Mouse (Mus musculus) thymus, adult 2 months (tissue): Measurements from ENCODE around the gene Otulinl. TPM values are rescaled to one million over a fixed set of nuclear protein-coding genes. Genes with fewer than 3 reads are reported as not detected.
A peak's percentile ranks its signal among the peaks of the same experiment; 100 is the strongest.

ENCODE experiments used
- DNase-seq: peaks from one replicate; pipeline ENCODE4 v3.0.0; 2021
- H3K27ac ChIP-seq: fragments of 200-500 bp; 2 replicates; pipeline ENCODE4 v1.5.1; 2012; ENCODE audit warnings: low read length, control low read depth; ENCODE audit not compliant: control insufficient read depth, insufficient read depth
- H3K27me3 ChIP-seq: fragments of 200-500 bp; 2 replicates; pipeline ENCODE4 v1.6.1; 2012; ENCODE audit warnings: mild to moderate bottlenecking, low read length, moderate library complexity, mixed read lengths; ENCODE audit not compliant: control insufficient read depth, insufficient read depth
- H3K36me3 ChIP-seq: fragments of 200-500 bp; 2 replicates; pipeline ENCODE4 v1.6.1; 2012; ENCODE audit warnings: mild to moderate bottlenecking, low read length, moderate library complexity; ENCODE audit not compliant: control insufficient read depth, insufficient read depth
- H3K4me1 ChIP-seq: fragments of 200-500 bp; replicated peaks from 2 replicates; pipeline ENCODE4 v1.6.1; 2012; ENCODE audit warnings: low read length; ENCODE audit not compliant: control insufficient read depth, insufficient read depth
- H3K4me3 ChIP-seq: fragments of 200-500 bp; 2 replicates; pipeline ENCODE4 v1.5.1; 2012; ENCODE audit warnings: mild to moderate bottlenecking, low read length, control low read depth, moderate library complexity; ENCODE audit not compliant: control insufficient read depth, insufficient read depth
- CTCF ChIP-seq: fragments of 200-500 bp; IDR thresholded peaks from 2 replicates; pipeline ENCODE4 v1.5.1; 2012; ENCODE audit warnings: mild to moderate bottlenecking, control low read depth, low read length, moderate library complexity, borderline replicate concordance; ENCODE audit not compliant: control insufficient read depth, poor library complexity, insufficient read depth; ENCODE audit errors: extremely low read depth
- POLR2A ChIP-seq: fragments of 200-500 bp; IDR thresholded peaks from 2 replicates; pipeline ENCODE4 v1.6.1; 2012; ENCODE audit warnings: mild to moderate bottlenecking, low read length, control low read depth, moderate library complexity; ENCODE audit not compliant: control insufficient read depth, poor library complexity, insufficient read depth; ENCODE audit errors: extremely low read depth
- WGBS: fragments of 180-500 bp; shearing (Covaris S2); methylation state at CpG from one replicate; pipeline ENCODE4 v1.1.7; 2018; 5-methylcytosine and 5-hydroxymethylcytosine counted together
- polyA plus RNA-seq: library from polyadenylated mRNA; depleted of rRNA; stranded (reverse); fragments of >200 nt; gene quantifications from 2 replicates; pipeline ENCODE4 v1.2.3, GENCODE M21; 2012

Gene Otulinl
- polyA plus RNA-seq, 1 experiment = 32.1 TPM

- Histone ChIP-seq H3K4me1 (no peaks in the 10 kb centered on the region), H3K27me3 (no peaks in the 10 kb centered on the region), H3K36me3 (peaks cover 52% of the 10 kb centered on the region), H3K4me3 (no peak overlapping the region), H3K27ac (no peak overlapping the region)
- WGBS = 47% methylated on average over 17 of the region's 17 CpGs
- peak; percentile 90 for DNase-seq
- no peak for TF ChIP-seq POLR2A
- TF ChIP-seq CTCF = peak; percentile 93; the same call in 1 of the 2 replicates
Measured at GRCm38 (mm10) chr15:27659592-27660244, 21.7 kb downstream of the Otulinl start.

GRCm38 (mm10) chr15:27659143-27659542 lies 22.2 kb downstream of the Otulinl start:
- no peaks in the 10 kb centered on the region for H3K27me3 ChIP-seq
- 95% methylated on average over 5 of the region's 5 CpGs for WGBS
- peaks cover 52% of the 10 kb centered on the region for H3K36me3 ChIP-seq
- TF ChIP-seq CTCF (no peak), POLR2A (no peak)
- H3K4me3 ChIP-seq = no peak overlapping the region
- DNase-seq = no peak
- H3K4me1 ChIP-seq = no peaks in the 10 kb centered on the region
- no peak overlapping the region for H3K27ac ChIP-seq

- TF ChIP-seq POLR2A = no peak
- no peak for TF ChIP-seq CTCF
- WGBS = 95% methylated on average over 4 of the region's 4 CpGs
- H3K4me3 ChIP-seq = no peak overlapping the region
- H3K4me1 ChIP-seq = no peaks in the 10 kb centered on the region
- no peak overlapping the region for H3K27ac ChIP-seq
- H3K36me3 ChIP-seq = peaks cover 44% of the 10 kb centered on the region
- no peak for DNase-seq
- no peaks in the 10 kb centered on the region for H3K27me3 ChIP-seq
Measured at GRCm38 (mm10) chr15:27658356-27658755, 23.0 kb downstream of the Otulinl start.

- no peak for DNase-seq
- peaks cover 42% of the 10 kb centered on the region for H3K36me3 ChIP-seq
- 97% methylated on average over 10 of the region's 10 CpGs for WGBS
Measured at GRCm38 (mm10) chr15:27657866-27658265, 23.5 kb downstream of the Otulinl start.

GRCm38 (mm10) chr15:27656626-27657025 lies 24.8 kb downstream of the Otulinl start:
- no peak overlapping the region for H3K27ac ChIP-seq
- DNase-seq = no peak
- TF ChIP-seq CTCF (no peak), POLR2A (no peak)
- no peaks in the 10 kb centered on the region for H3K4me1 ChIP-seq
- 94% methylated on average over 9 of the region's 9 CpGs for WGBS
- peaks cover 35% of the 10 kb centered on the region for H3K36me3 ChIP-seq
- H3K27me3 ChIP-seq = no peaks in the 10 kb centered on the region
- H3K4me3 ChIP-seq = no peak overlapping the region

More at GRCm38 (mm10) chr15:27657866-27658265, 23.5 kb downstream of the Otulinl start:
- no peak overlapping the region for H3K4me3 ChIP-seq
- H3K4me1 ChIP-seq = no peaks in the 10 kb centered on the region
- H3K27ac ChIP-seq = no peak overlapping the region
- no peaks in the 10 kb centered on the region for H3K27me3 ChIP-seq
- TF ChIP-seq POLR2A (no peak), CTCF (no peak)

GRCm38 (mm10) chr15:27655015-27655414 lies 26.4 kb downstream of the Otulinl start:
- peaks cover 35% of the 10 kb centered on the region for H3K36me3 ChIP-seq
- no peaks in the 10 kb centered on the region for H3K27me3 ChIP-seq
- no peak overlapping the region for H3K27ac ChIP-seq
- 66% methylated on average over 5 of the region's 5 CpGs for WGBS
- DNase-seq = no peak
- H3K4me1 ChIP-seq = no peaks in the 10 kb centered on the region
- no peak overlapping the region for H3K4me3 ChIP-seq
- TF ChIP-seq CTCF = no peak
- TF ChIP-seq POLR2A = no peak

GRCm38 (mm10) chr15:27647686-27648085 lies 33.7 kb downstream of the Otulinl start:
- TF ChIP-seq CTCF (no peak), POLR2A (no peak)
- H3K4me1 ChIP-seq = no peaks in the 10 kb centered on the region
- WGBS = 53% methylated on average over 3 of the region's 3 CpGs

More at GRCm38 (mm10) chr15:27647686-27648085, 33.7 kb downstream of the Otulinl start:
- no peak overlapping the region for H3K27ac ChIP-seq
- no peak for DNase-seq
- no peaks in the 10 kb centered on the region for H3K36me3 ChIP-seq
- no peaks in the 10 kb centered on the region for H3K27me3 ChIP-seq
- no peak overlapping the region for H3K4me3 ChIP-seq
